Mouse (Mus musculus) midbrain, embryonic 16.5 days (tissue): ENCODE data around the gene Gm10320. TPM values are rescaled to one million over a fixed set of nuclear protein-coding genes. Genes with fewer than 3 reads are reported as not detected.
A peak's percentile ranks its signal among the peaks of the same experiment; 100 is the strongest.

ENCODE experiments used
- ATAC-seq: fragments of 200-750 bp; cut with Nextera tagmentation; 2 replicates; pipeline ENCODE4 v1.8.0; 2017; ENCODE audit warnings: moderate TSS enrichment
- H3K27ac ChIP-seq: fragments of 300-500 bp; sonication (generic); 2 replicates; pipeline ENCODE4 v1.5.1; 2014; ENCODE audit warnings: mild to moderate bottlenecking, low read length, mixed read lengths
- H3K27me3 ChIP-seq: fragments of 300-500 bp; sonication (generic); 2 replicates; pipeline ENCODE4 v1.6.1; 2014; ENCODE audit warnings: low read depth, low read length, mixed read lengths; ENCODE audit not compliant: control insufficient read depth, insufficient read depth
- H3K36me3 ChIP-seq: fragments of 300-500 bp; sonication (generic); 2 replicates; pipeline ENCODE4 v1.6.1; 2014; ENCODE audit warnings: mild to moderate bottlenecking, low read length, moderate library complexity, mixed read lengths; ENCODE audit not compliant: control insufficient read depth, insufficient read depth
- H3K4me1 ChIP-seq: fragments of 300-500 bp; sonication (generic); 2 replicates; pipeline ENCODE4 v1.6.1; 2014; ENCODE audit warnings: mild to moderate bottlenecking, low read length, mixed read lengths; ENCODE audit not compliant: control insufficient read depth, insufficient read depth
- H3K4me2 ChIP-seq: fragments of 300-500 bp; sonication (generic); 2 replicates; pipeline ENCODE4 v1.6.1; 2014; ENCODE audit warnings: mild to moderate bottlenecking, low read length, mixed read lengths
- H3K4me3 ChIP-seq: fragments of 300-500 bp; sonication (generic); 2 replicates; pipeline ENCODE4 v1.5.1; 2014; ENCODE audit warnings: low read depth, mild to moderate bottlenecking, low read length, moderate library complexity, mixed read lengths
- H3K9ac ChIP-seq: fragments of 300-500 bp; sonication (generic); 2 replicates; pipeline ENCODE4 v1.6.1; 2014; ENCODE audit warnings: low read depth, low read length, mixed read lengths
- H3K9me3 ChIP-seq: fragments of 300-500 bp; sonication (generic); replicated peaks from 2 replicates; pipeline ENCODE4 v1.6.1; 2014; ENCODE audit warnings: mild to moderate bottlenecking, low read length, mixed read lengths; ENCODE audit not compliant: control insufficient read depth, poor library complexity, severe bottlenecking
- WGBS: fragments of 180-500 bp; shearing (Covaris S2); extraction: QIAGEN DNeasy Blood & Tissue Kit; methylation state at CpG from one replicate; pipeline ENCODE4 v1.1.7; 2014; 5-methylcytosine and 5-hydroxymethylcytosine counted together
- polyA plus RNA-seq: library from polyadenylated mRNA; unstranded; fragments of >200 nt; fragmentation: Nextera tagmentation; extraction: Ambion mirVana; gene quantifications from 2 replicates; pipeline ENCODE4 v1.2.1, GENCODE M21; 2015

Gm10320 gene
- polyA plus RNA-seq, 1 experiment from 2014 or later = 1.2 TPM

- 22% methylated on average over 6 of the region's 6 CpGs for WGBS
- Histone ChIP-seq H3K36me3 (no peaks in the 10 kb centered on the region), H3K4me3 (no peak overlapping the region), H3K9ac (no peak overlapping the region), H3K4me1 (peaks cover 3% of the 10 kb centered on the region; the same call in 1 of the 2 replicates), H3K27ac (no peak overlapping the region), H3K27me3 (peaks cover 46% of the 10 kb centered on the region), H3K4me2 (no peak overlapping the region), H3K9me3 (no peaks in the 10 kb centered on the region)
- ATAC-seq = no peak
These were observed 14.2 kb upstream of the Gm10320 start for GRCm38 (mm10) chr13:98505989-98506388.

- Histone ChIP-seq H3K36me3 (no peaks in the 10 kb centered on the region), H3K27me3 (peaks cover 51% of the 10 kb centered on the region), H3K4me1 (peaks cover 3% of the 10 kb centered on the region; the same call in 1 of the 2 replicates), H3K4me2 (no peak overlapping the region), H3K27ac (no peak overlapping the region), H3K4me3 (no peak overlapping the region), H3K9ac (no peak overlapping the region), H3K9me3 (no peaks in the 10 kb centered on the region)
- ATAC-seq = no peak
- WGBS = 8% methylated on average over 11 of the region's 11 CpGs
These were observed 13.7 kb upstream of the Gm10320 start for GRCm38 (mm10) chr13:98505489-98505857.

- Histone ChIP-seq H3K4me1 (peaks cover 3% of the 10 kb centered on the region; the same call in 1 of the 2 replicates), H3K27ac (no peak overlapping the region), H3K4me2 (peak overlapping the region; percentile 49), H3K27me3 (peaks cover 57% of the 10 kb centered on the region), H3K9me3 (no peaks in the 10 kb centered on the region), H3K9ac (no peak overlapping the region), H3K36me3 (no peaks in the 10 kb centered on the region), H3K4me3 (peak overlapping the region; percentile 30)
- under 1% methylated on average over 47 of the region's 51 CpGs for WGBS
- peak; percentile 64 for ATAC-seq
These were observed 13.1 kb upstream of the Gm10320 start for GRCm38 (mm10) chr13:98504661-98505488.

GRCm38 (mm10) chr13:98504181-98504660 is 12.4 kb upstream of the Gm10320 start:
- peak overlapping the region; percentile 4; the same call in 1 of the 2 replicates for H3K4me2 ChIP-seq
- H3K4me1 ChIP-seq = peaks cover 3% of the 10 kb centered on the region; the same call in 1 of the 2 replicates
- no peak overlapping the region for H3K9ac ChIP-seq
- no peaks in the 10 kb centered on the region for H3K36me3 ChIP-seq
- no peak overlapping the region; the same call in 1 of the 2 replicates for H3K4me3 ChIP-seq
- H3K27me3 ChIP-seq = peaks cover 61% of the 10 kb centered on the region
- under 1% methylated on average over 27 of the region's 27 CpGs for WGBS
- no peaks in the 10 kb centered on the region for H3K9me3 ChIP-seq
- no peak overlapping the region for H3K27ac ChIP-seq
- no peak for ATAC-seq

GRCm38 (mm10) chr13:98503601-98504000 is 11.8 kb upstream of the Gm10320 start:
- H3K9ac ChIP-seq = no peak overlapping the region
- H3K4me3 ChIP-seq = no peak overlapping the region
- WGBS = under 1% methylated on average over 8 of the region's 8 CpGs
- no peak overlapping the region for H3K27ac ChIP-seq
- no peak overlapping the region for H3K4me2 ChIP-seq
- no peaks in the 10 kb centered on the region for H3K9me3 ChIP-seq
- H3K36me3 ChIP-seq = no peaks in the 10 kb centered on the region
- H3K4me1 ChIP-seq = peaks cover 3% of the 10 kb centered on the region; the same call in 1 of the 2 replicates
- peaks cover 66% of the 10 kb centered on the region for H3K27me3 ChIP-seq
- no peak for ATAC-seq

GRCm38 (mm10) chr13:98502813-98503341 is 11.1 kb upstream of the Gm10320 start:
- Histone ChIP-seq H3K9ac (no peak overlapping the region), H3K4me1 (peaks cover 3% of the 10 kb centered on the region; the same call in 1 of the 2 replicates), H3K4me3 (no peak overlapping the region; the same call in 1 of the 2 replicates), H3K27ac (no peak overlapping the region), H3K27me3 (peaks cover 69% of the 10 kb centered on the region), H3K4me2 (peak overlapping the region; percentile 22; the same call in 1 of the 2 replicates), H3K36me3 (no peaks in the 10 kb centered on the region), H3K9me3 (no peaks in the 10 kb centered on the region)
- no peak for ATAC-seq
- WGBS = under 1% methylated on average over 27 of the region's 27 CpGs

- Histone ChIP-seq H3K9ac (no peak overlapping the region), H3K36me3 (no peaks in the 10 kb centered on the region), H3K4me3 (no peak overlapping the region), H3K4me2 (no peak overlapping the region), H3K27ac (no peak overlapping the region), H3K9me3 (no peaks in the 10 kb centered on the region), H3K4me1 (peaks cover 3% of the 10 kb centered on the region; the same call in 1 of the 2 replicates), H3K27me3 (peaks cover 68% of the 10 kb centered on the region)
- WGBS = 2% methylated on average over 16 of the region's 16 CpGs
- ATAC-seq = no peak
These were observed 10.5 kb upstream of the Gm10320 start for GRCm38 (mm10) chr13:98502236-98502812.

- 9% methylated on average over 6 of the region's 6 CpGs for WGBS
- no peak overlapping the region for H3K4me3 ChIP-seq
- no peaks in the 10 kb centered on the region for H3K9me3 ChIP-seq
- no peak overlapping the region for H3K27ac ChIP-seq
- no peaks in the 10 kb centered on the region for H3K36me3 ChIP-seq
- H3K4me1 ChIP-seq = peaks cover 3% of the 10 kb centered on the region; the same call in 1 of the 2 replicates
- ATAC-seq = no peak
- H3K9ac ChIP-seq = no peak overlapping the region
- peaks cover 58% of the 10 kb centered on the region for H3K27me3 ChIP-seq
- no peak overlapping the region for H3K4me2 ChIP-seq
These were observed 9.5 kb upstream of the Gm10320 start for GRCm38 (mm10) chr13:98501321-98501720.
